Comparison of ENCODE assay signal across 9 mouse cellular contexts in the genomic region with DNA sequence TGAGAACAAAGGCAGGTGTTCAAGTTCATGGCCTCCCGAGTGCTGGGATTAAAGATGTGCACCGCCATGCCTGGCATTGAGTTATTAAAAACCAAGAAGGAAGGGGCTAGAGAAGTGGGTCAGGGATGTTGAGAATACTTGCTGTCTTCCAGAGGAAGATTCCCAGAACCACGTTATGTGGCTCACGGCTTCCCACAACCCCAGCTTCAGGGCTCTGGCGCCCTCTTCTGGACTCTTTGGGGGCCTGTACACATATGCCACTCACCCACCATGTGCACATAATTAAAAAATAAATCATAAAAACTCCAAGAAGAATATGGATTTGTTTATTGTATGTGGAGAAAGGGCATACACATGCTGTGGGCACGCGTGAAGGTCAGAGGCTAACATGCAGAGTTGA. TPM values are rescaled to one million over a fixed set of nuclear protein-coding genes. Genes with fewer than 3 reads are reported as not detected.
A peak's percentile ranks its signal among the peaks of the same experiment; 100 is the strongest.
DNase-seq lines count a peak whose midpoint lies in the region; ATAC-seq lines count a peak whose summit lies in the region.
"Had no signal": no experiment of that assay in that cellular context is flagged by ENCODE, and none has a peak within 500 bp of the region (broad histone marks: within the 10 kb centered on the region; RNA-seq: fewer than 3 reads in every experiment).

No protein-coding gene starts in this region.

- no peaks in the 10 kb centered on the region for H3K27me3 ChIP-seq in forebrain, embryonic 15.5 days
- H3K27me3 ChIP-seq: heart, embryonic 15.5 days had no signal

- H3K4me2 ChIP-seq in forebrain, embryonic 15.5 days (replicated peaks), result no peak overlapping the region
- H3K4me2 ChIP-seq: heart, embryonic 15.5 days had no signal

- peak; percentile 69 to 89 for DNase-seq in adrenal gland, adult (ENCODE audit: inconsistent age in 2 of 2, low spot score in 1 of 2)
- no peak for DNase-seq in adrenal gland, postnatal 4 days (ENCODE audit: low spot score in 2 of 2)
- peak; percentile 19 for DNase-seq in spleen, adult 12 weeks (ENCODE audit: low spot score)
- no peak for DNase-seq in spleen, postnatal 4 days (ENCODE audit: low spot score in 2 of 2)
- DNase-seq in MN1 (ENCODE audit: low spot score), result no peak
- no peak for DNase-seq in urinary bladder, postnatal 25 days (ENCODE audit: low spot score)

- peaks cover 10% of the 10 kb centered on the region for H3K36me3 ChIP-seq in forebrain, embryonic 15.5 days

- peak; percentile 47; the same call in 1 of the 2 replicates for ATAC-seq in forebrain, embryonic 15.5 days (replicated peaks)
- ATAC-seq in megakaryocyte-erythroid progenitor cell, adult 5-6 weeks (replicated peaks; ENCODE audit: low FRiP score, low TSS enrichment, poor library complexity, severe bottlenecking), result peak; percentile 69

- no peak overlapping the region for H3K9ac ChIP-seq in forebrain, embryonic 15.5 days (replicated peaks)
- H3K9ac ChIP-seq: heart, embryonic 15.5 days had no signal

- H3K27ac ChIP-seq in forebrain, embryonic 15.5 days (replicated peaks), result peak overlapping the region; percentile 41; the same call in 1 of the 2 replicates
- H3K27ac ChIP-seq: heart, embryonic 15.5 days had no signal

- no peaks in the 10 kb centered on the region for H3K4me1 ChIP-seq in forebrain, embryonic 15.5 days
- H3K4me1 ChIP-seq: heart, embryonic 15.5 days had no signal

- H3K9me3 ChIP-seq in forebrain, embryonic 15.5 days, result no peaks in the 10 kb centered on the region
- H3K9me3 ChIP-seq: heart, embryonic 15.5 days had no signal

- no peak overlapping the region for H3K4me3 ChIP-seq in forebrain, embryonic 15.5 days
- H3K4me3 ChIP-seq: heart, embryonic 15.5 days had no signal

- WGBS in forebrain, embryonic 15.5 days, result 65% methylated on average over 7 of the region's 7 CpGs

RNA-seq across cellular contexts. Expression of a gene that starts 30.9 kb away (rescaled TPM):
- 100 to 1,000 TPM; 175 to 181 TPM for total RNA-seq in adrenal gland, postnatal 4 days (2021)
- 175 and 182 TPM in 2 replicates for polyA plus RNA-seq in forebrain, embryonic 15.5 days (2015; fragmentation: Nextera tagmentation; extraction: Ambion mirVana)
- total RNA-seq in megakaryocyte-erythroid progenitor cell, adult 5-6 weeks (2014; fragmentation: Nextera tagmentation), result 33.5 and 42.6 TPM in 2 replicates
- total RNA-seq in megakaryocyte-erythroid progenitor cell, adult 5-6 weeks (2017), result 29.4 and 68.9 TPM in 2 replicates

Comparison
In these comparisons a context has a peak if more than half of its experiments do, and no peak if none do; other contexts are left out.
1. DNase-seq: peak in adrenal gland, adult (2 of 2) and spleen, adult 12 weeks (single experiment); none in adrenal gland, postnatal 4 days (0 of 2), spleen, postnatal 4 days (0 of 2), MN1 (single experiment) and urinary bladder, postnatal 25 days (single experiment).